Mouse (Mus musculus) heart, embryonic 11.5 days (tissue): ENCODE results near the gene Klhl36. TPM values are rescaled to one million over a fixed set of nuclear protein-coding genes. Genes with fewer than 3 reads are reported as not detected.

Experiments used
- ATAC-seq: fragments of 200-750 bp; cut with Nextera tagmentation; replicated peaks from 2 replicates; pipeline ENCODE4 v1.8.0; 2017; ENCODE audit warnings: moderate library complexity; ENCODE audit not compliant: insufficient number of reproducible peaks, low FRiP score, low TSS enrichment
- H3K27ac ChIP-seq: fragments of 300-500 bp; sonication (generic); 2 replicates; pipeline ENCODE4 v1.5.1; 2014; ENCODE audit warnings: mild to moderate bottlenecking, low read depth, low read length
- H3K27me3 ChIP-seq: fragments of 300-500 bp; sonication (generic); 2 replicates; pipeline ENCODE4 v1.6.1; 2014; ENCODE audit warnings: mild to moderate bottlenecking, low read length, mixed read lengths; ENCODE audit not compliant: control insufficient read depth, insufficient read depth
- H3K36me3 ChIP-seq: fragments of 300-500 bp; sonication (generic); 2 replicates; pipeline ENCODE4 v1.6.1; 2014; ENCODE audit warnings: mild to moderate bottlenecking, low read length, moderate library complexity, mixed read lengths; ENCODE audit not compliant: control insufficient read depth, insufficient read depth
- H3K4me1 ChIP-seq: fragments of 300-500 bp; sonication (generic); 2 replicates; pipeline ENCODE4 v1.6.1; 2014; ENCODE audit warnings: low read length; ENCODE audit not compliant: control insufficient read depth, insufficient read depth
- H3K4me2 ChIP-seq: fragments of 300-500 bp; sonication (generic); 2 replicates; pipeline ENCODE4 v1.6.1; 2014; ENCODE audit warnings: mild to moderate bottlenecking, moderate library complexity
- H3K4me3 ChIP-seq: fragments of 300-500 bp; sonication (generic); 2 replicates; pipeline ENCODE4 v1.5.1; 2014; ENCODE audit warnings: low read depth, low read length
- H3K9ac ChIP-seq: fragments of 300-500 bp; sonication (generic); 2 replicates; pipeline ENCODE4 v1.6.1; 2014; ENCODE audit warnings: mild to moderate bottlenecking, low read depth, low read length, moderate library complexity
- H3K9me3 ChIP-seq: fragments of 300-500 bp; sonication (generic); replicated peaks from 2 replicates; pipeline ENCODE4 v1.6.1; 2016; ENCODE audit warnings: low read length; ENCODE audit not compliant: control insufficient read depth
- WGBS: fragments of 180-500 bp; shearing (Covaris S2); extraction: QIAGEN DNeasy Blood & Tissue Kit; methylation state at CpG from one replicate; pipeline ENCODE4 v1.1.7; 2014; ENCODE audit not compliant: insufficient replicate concordance; 5-methylcytosine and 5-hydroxymethylcytosine counted together
- polyA plus RNA-seq: library from polyadenylated mRNA; unstranded; fragments of >200 nt; fragmentation: Nextera tagmentation; extraction: Ambion mirVana; gene quantifications from 2 replicates; pipeline ENCODE4 v1.2.1, GENCODE M21; 2014

The Klhl36 gene
- polyA plus RNA-seq, 1 experiment from 2014 or later, result 8.6 TPM

DNA sequence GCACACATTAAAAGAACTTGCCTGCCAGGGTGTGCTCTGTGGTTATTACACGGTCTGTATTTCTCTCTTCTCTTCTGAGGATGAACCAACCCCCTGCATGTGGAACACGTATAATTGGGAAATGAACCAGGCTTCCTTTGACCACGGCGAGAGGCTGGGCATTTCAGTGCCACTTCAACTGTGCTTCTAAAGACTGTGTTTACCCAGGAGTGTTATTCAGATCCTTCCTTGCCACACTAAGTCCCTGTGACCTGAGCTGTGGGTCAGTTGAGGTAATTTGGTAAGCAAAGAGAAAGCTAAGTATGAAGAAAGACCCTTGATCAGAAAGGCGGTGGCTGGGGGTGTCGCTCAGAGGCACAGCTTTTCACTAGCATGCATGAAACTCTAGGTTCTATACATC lies 19.2 kb downstream of the Klhl36 start:
- H3K27me3 ChIP-seq, result no peaks in the 10 kb centered on the region
- peaks cover 9% of the 10 kb centered on the region for H3K4me1 ChIP-seq
- H3K4me2 ChIP-seq, result no peak overlapping the region
- H3K9ac ChIP-seq, result no peak overlapping the region
- no peak overlapping the region for H3K27ac ChIP-seq
- no peaks in the 10 kb centered on the region for H3K9me3 ChIP-seq
- no peak for ATAC-seq
- H3K36me3 ChIP-seq, result no peaks in the 10 kb centered on the region
- 84% methylated on average over 6 of the region's 6 CpGs for WGBS
- no peak overlapping the region for H3K4me3 ChIP-seq

DNA sequence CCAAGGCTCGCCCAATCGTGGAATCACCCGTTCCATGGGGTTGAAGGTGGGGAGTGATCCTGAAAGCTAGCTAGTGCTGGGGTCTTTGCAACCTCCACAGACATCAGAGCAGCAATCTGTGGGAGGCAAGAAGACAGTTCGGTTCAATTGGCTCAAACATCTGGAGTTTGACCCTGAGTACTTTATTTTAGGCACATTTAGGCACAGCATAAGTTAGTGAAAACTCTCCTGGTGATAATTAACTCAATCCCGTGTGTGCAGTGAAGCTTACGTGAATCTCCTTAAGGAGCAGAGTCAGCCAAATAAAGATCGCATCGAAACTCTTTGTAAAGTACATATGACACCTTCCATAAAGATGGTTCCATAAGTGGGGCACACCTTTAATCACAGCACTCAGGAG lies 19.9 kb downstream of the Klhl36 start:
- Histone ChIP-seq H3K36me3 (no peaks in the 10 kb centered on the region), H3K9me3 (no peaks in the 10 kb centered on the region), H3K4me2 (no peak overlapping the region), H3K4me1 (peaks cover 9% of the 10 kb centered on the region), H3K4me3 (no peak overlapping the region), H3K27me3 (no peaks in the 10 kb centered on the region), H3K9ac (no peak overlapping the region), H3K27ac (no peak overlapping the region)
- 76% methylated on average over 8 of the region's 8 CpGs for WGBS
- ATAC-seq, result no peak

DNA sequence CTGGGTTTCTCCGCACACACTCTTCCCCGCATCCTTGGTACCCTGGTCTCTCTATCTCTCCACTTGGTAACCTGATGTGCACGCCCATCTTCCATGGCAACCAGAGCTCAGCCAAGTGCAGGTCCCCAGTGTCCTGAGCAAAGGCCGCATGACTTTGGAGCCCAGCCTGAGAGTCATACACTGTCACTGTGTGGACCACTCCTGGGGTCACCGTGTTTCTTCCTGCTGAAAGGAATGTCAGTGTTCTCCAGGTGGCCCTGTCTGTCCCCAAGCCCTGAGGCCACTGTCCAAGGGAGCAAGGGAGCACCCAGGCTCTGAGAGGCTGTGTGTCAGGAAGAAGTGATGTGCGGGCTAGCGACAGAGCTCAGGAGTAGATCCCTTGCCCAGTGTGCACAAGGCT lies 21.2 kb downstream of the Klhl36 start:
- no peak overlapping the region for H3K4me2 ChIP-seq
- no peak overlapping the region for H3K4me3 ChIP-seq
- no peak for ATAC-seq
- no peak overlapping the region for H3K27ac ChIP-seq
- H3K27me3 ChIP-seq, result no peaks in the 10 kb centered on the region
- H3K36me3 ChIP-seq, result no peaks in the 10 kb centered on the region
- H3K9me3 ChIP-seq, result no peaks in the 10 kb centered on the region
- H3K4me1 ChIP-seq, result peaks cover 9% of the 10 kb centered on the region
- no peak overlapping the region for H3K9ac ChIP-seq
- WGBS, result 86% methylated on average over 7 of the region's 7 CpGs

DNA sequence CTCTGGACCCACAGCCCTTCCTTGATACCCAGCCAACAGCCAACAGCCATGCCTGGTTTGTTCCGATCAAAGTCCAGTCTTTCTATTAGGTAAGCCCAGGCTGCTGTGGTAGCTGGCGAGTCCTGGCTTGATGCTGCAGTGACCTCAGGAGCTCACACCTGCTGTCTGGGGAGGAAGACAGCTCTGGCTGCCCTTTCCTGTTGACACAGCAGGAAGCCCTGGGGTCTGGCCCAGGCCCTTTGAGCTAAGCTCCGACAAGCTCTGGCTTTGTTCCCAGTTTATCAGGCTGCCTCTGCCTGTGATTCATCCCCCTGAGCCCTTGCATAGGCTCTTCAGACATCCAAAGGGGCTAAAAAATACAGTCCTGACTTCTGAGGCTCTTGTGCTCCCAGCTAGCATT lies 23.5 kb downstream of the Klhl36 start:
- Histone ChIP-seq H3K4me3 (no peak overlapping the region), H3K4me2 (no peak overlapping the region), H3K9me3 (no peaks in the 10 kb centered on the region), H3K36me3 (no peaks in the 10 kb centered on the region), H3K4me1 (peaks cover 9% of the 10 kb centered on the region), H3K27me3 (no peaks in the 10 kb centered on the region), H3K27ac (peak overlapping the region; percentile 35; the same call in 1 of the 2 replicates), H3K9ac (no peak overlapping the region)
- peak; percentile 67; the same call in 1 of the 2 replicates for ATAC-seq
- 26% methylated on average over 3 of the region's 3 CpGs for WGBS

DNA sequence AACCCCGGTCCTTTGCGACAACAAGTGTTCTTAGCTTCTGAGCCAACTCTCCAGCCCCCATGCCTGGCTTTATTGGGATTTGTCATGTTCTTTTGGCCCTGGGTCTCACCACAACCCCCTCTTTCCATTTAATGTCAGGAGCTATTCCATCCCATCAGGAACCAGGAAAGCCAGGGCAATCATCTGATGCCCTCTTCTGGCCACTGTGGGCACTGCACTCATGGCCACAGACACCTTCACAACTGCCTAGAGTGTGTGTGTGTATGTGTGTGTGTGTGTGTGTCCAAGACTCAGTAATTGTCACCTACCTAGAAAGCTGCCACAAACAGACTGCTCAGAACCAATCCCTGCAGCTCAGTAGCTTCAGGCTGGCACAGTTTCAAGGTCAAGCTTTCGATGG lies 25.1 kb downstream of the Klhl36 start:
- no peak overlapping the region for H3K27ac ChIP-seq
- H3K27me3 ChIP-seq, result no peaks in the 10 kb centered on the region
- whole genome bisulfite sequencing, result 85% methylated on average over 3 of the region's 3 CpGs
- H3K4me2 ChIP-seq, result no peak overlapping the region
- no peaks in the 10 kb centered on the region for H3K36me3 ChIP-seq
- H3K4me1 ChIP-seq, result peaks cover 9% of the 10 kb centered on the region
- no peak overlapping the region for H3K4me3 ChIP-seq
- no peak overlapping the region for H3K9ac ChIP-seq
- H3K9me3 ChIP-seq, result no peaks in the 10 kb centered on the region
- no peak for ATAC-seq

DNA sequence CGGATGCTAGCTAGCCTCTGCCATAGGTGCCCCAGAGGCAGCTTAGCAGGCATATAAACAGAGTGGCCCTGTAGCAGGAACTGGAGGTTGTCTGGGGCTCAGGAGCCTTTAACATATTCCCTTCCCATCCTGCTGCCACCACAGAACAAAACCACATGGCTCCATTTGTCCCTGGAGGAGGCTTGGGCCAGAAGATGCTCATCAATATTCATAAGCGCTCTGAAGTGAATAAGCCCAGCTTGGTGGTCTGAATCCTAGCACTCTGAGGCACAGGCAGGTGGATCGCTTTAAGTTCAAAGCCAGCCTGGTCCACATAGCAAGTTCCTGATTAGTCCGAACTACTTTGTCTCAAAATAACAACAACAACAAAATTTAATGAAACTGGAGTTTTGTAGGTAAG lies 25.9 kb downstream of the Klhl36 start:
- WGBS, result 63% methylated on average over 4 of the region's 4 CpGs
- Histone ChIP-seq H3K4me3 (no peak overlapping the region), H3K27me3 (no peaks in the 10 kb centered on the region), H3K27ac (no peak overlapping the region), H3K9ac (no peak overlapping the region), H3K4me1 (peaks cover 9% of the 10 kb centered on the region), H3K4me2 (no peak overlapping the region), H3K9me3 (no peaks in the 10 kb centered on the region), H3K36me3 (no peaks in the 10 kb centered on the region)
- ATAC-seq, result no peak

DNA sequence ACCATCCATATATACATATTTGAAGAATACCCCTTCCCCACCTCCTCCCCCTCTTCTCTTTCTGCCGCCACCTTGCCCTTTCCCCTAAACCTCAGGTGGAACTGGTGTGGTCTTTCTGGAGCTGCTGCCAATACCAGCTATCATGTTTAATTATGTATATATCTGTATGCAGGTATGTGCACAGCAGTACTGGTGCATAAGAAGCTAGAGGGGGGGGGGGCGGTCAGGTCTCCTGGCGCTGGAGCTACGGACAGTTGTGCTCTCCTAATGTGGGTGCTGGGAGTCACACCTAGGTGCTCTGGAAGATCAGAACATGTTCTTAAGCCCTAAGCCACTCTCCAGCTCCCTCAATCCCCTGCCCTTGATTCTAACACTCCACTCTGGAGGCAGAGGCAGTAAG lies 35.0 kb downstream of the Klhl36 start:
- Histone ChIP-seq H3K9ac (no peak overlapping the region), H3K36me3 (no peaks in the 10 kb centered on the region), H3K27me3 (peaks cover 11% of the 10 kb centered on the region), H3K4me2 (no peak overlapping the region), H3K27ac (no peak overlapping the region), H3K9me3 (no peaks in the 10 kb centered on the region), H3K4me3 (no peak overlapping the region), H3K4me1 (0 out of 2 replicates have a peak, but pooled peaks cover 6% of the 10 kb centered on the region)
- WGBS, result 72% methylated on average over 4 of the region's 4 CpGs
- ATAC-seq, result no peak

DNA sequence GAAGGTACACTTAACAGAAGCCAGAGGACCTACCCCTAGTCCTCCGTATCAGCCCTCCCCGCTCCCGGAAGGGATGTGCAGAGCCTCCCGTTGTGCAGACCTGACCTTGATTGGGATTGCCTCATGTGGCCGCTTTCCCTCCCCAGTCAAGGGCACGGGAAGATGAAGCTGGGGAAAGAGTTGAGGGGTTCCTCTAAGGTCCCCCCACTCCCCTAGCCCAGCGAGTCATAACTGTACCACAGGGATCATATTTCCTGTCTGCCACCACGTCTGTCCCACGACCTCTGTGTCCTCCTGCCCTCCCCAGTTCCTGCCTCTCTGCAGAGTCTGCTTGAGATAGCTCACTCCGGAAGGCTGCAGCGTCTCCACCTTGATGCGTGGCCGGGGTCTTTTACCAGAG lies 35.9 kb downstream of the Klhl36 start:
- WGBS, result 17% methylated on average over 13 of the region's 13 CpGs
- Histone ChIP-seq H3K9me3 (no peaks in the 10 kb centered on the region), H3K27me3 (peaks cover 11% of the 10 kb centered on the region), H3K4me1 (0 out of 2 replicates have a peak, but pooled peaks cover 6% of the 10 kb centered on the region), H3K4me2 (peak overlapping the region; percentile 50), H3K4me3 (no peak overlapping the region), H3K9ac (no peak overlapping the region), H3K27ac (no peak overlapping the region), H3K36me3 (no peaks in the 10 kb centered on the region)
- no peak for ATAC-seq

DNA sequence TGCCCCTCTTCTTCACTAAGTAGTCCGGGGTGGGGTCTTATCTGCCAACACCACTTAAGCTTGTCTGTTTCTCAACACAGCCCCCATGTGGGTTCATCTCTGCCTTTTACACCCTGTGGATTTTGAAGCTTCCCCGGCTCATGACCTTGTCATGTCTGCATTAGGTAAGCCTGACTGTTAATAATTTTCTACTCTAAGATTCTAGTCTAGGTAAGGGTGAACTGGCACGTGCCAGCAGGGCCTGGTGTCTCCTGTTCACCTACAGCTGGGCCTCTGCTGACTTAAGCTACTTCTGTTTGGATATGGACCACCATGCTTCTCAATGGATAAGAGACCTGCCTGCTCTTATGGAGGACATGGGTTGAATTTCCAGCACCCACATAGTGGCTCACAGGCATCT lies 39.3 kb downstream of the Klhl36 start:
- Histone ChIP-seq H3K4me2 (no peak overlapping the region), H3K9ac (no peak overlapping the region), H3K27ac (no peak overlapping the region), H3K4me3 (no peak overlapping the region), H3K27me3 (peaks cover 11% of the 10 kb centered on the region), H3K9me3 (no peaks in the 10 kb centered on the region), H3K36me3 (no peaks in the 10 kb centered on the region), H3K4me1 (peaks cover 10% of the 10 kb centered on the region; the same call in 1 of the 2 replicates)
- no peak for ATAC-seq
- 46% methylated on average over 3 of the region's 3 CpGs for WGBS
